Mouse (Mus musculus): ENCODE data around the gene Cyp4f17. TPM values are rescaled to one million over a fixed set of nuclear protein-coding genes. Genes with fewer than 3 reads are reported as not detected.

The Cyp4f17 gene
- total RNA-seq (2014; rRNA removed; ENCODE audit: low replicate concordance), result 5.0 and 16.1 TPM in 2 replicates
- polyA plus RNA-seq (2015; fragmentation: Nextera tagmentation; extraction: Ambion mirVana), result 5.9 and 6.1 TPM in 2 replicates

- ATAC-seq (ENCODE audit: insufficient read depth, low read depth), result peak; percentile 87
- peak within 1 kb of the TSS; percentile 87 for H3K27ac ChIP-seq (ENCODE audit: low read depth)
- peak within 1 kb of the TSS; percentile 56 for H3K4me3 ChIP-seq (ENCODE audit: low read depth, low read length)
- peak; percentile 51 for DNase-seq (ENCODE audit: low spot score)
- no peaks in the 10 kb centered on the region for H3K9me3 ChIP-seq (replicated peaks; ENCODE audit: control insufficient read depth, low read length)
- H3K4me2 ChIP-seq (ENCODE audit: low read depth, low read length), result peak within 1 kb of the TSS; percentile 89
- peaks cover 13% of the 10 kb centered on the region; the same call in 1 of the 2 replicates for H3K4me1 ChIP-seq (ENCODE audit: control insufficient read depth, insufficient read depth)
- H3K9ac ChIP-seq (replicated peaks; ENCODE audit: low read depth, low read length), result peak within 1 kb of the TSS; percentile 62
- 0 out of 2 replicates have a peak, but pooled peaks cover 4% of the 10 kb centered on the region for H3K36me3 ChIP-seq (replicated peaks; ENCODE audit: control insufficient read depth, insufficient read depth, low read length)
- H3K27me3 ChIP-seq (ENCODE audit: control insufficient read depth, insufficient read depth, low read length), result no peaks in the 10 kb centered on the region
- TF ChIP-seq EP300 (IDR thresholded peaks at IDR 0.05; ENCODE audit: low read depth) (no peak), CTCF (IDR thresholded peaks at IDR 0.05; ENCODE audit: low read depth) (no peak)
- WGBS, result 2% methylated on average over 30 of the region's 30 CpGs
Measured at GRCm38 (mm10) chr17:32505851-32506728, at the start of gene Cyp4f17. TSS of gene Cyp4f17 (plus strand) at chr17:32506050.

GRCm38 (mm10) chr17:32468494-32468893, 37.4 kb upstream of the Cyp4f17 start:
- no peaks in the 10 kb centered on the region for H3K27me3 ChIP-seq (ENCODE audit: control insufficient read depth, insufficient read depth, low read length)
- no peak overlapping the region for H3K4me2 ChIP-seq (ENCODE audit: low read depth, low read length)
- H3K4me3 ChIP-seq (ENCODE audit: low read depth, low read length), result no peak overlapping the region
- no peak overlapping the region for H3K27ac ChIP-seq (ENCODE audit: low read depth)
- H3K4me1 ChIP-seq (ENCODE audit: control insufficient read depth, insufficient read depth), result no peaks in the 10 kb centered on the region
- no peaks in the 10 kb centered on the region for H3K9me3 ChIP-seq (replicated peaks; ENCODE audit: control insufficient read depth, low read length)
- ATAC-seq (ENCODE audit: insufficient read depth, low read depth) (no peak), DNase-seq (ENCODE audit: low spot score) (no peak)
- TF ChIP-seq CTCF (IDR thresholded peaks at IDR 0.05; ENCODE audit: low read depth), result no peak
- no peak for TF ChIP-seq EP300 (IDR thresholded peaks at IDR 0.05; ENCODE audit: low read depth)
- no peaks in the 10 kb centered on the region for H3K36me3 ChIP-seq (replicated peaks; ENCODE audit: control insufficient read depth, insufficient read depth, low read length)
- 56% methylated on average over 7 of the region's 7 CpGs for WGBS
- no peak overlapping the region for H3K9ac ChIP-seq (replicated peaks; ENCODE audit: low read depth, low read length)

GRCm38 (mm10) chr17:32470795-32471194, 35.1 kb upstream of the Cyp4f17 start:
- 76% methylated on average over 4 of the region's 4 CpGs for WGBS

GRCm38 (mm10) chr17:32472176-32472575, 33.7 kb upstream of the Cyp4f17 start:
- Histone ChIP-seq H3K4me3 (ENCODE audit: low read depth, low read length) (no peak overlapping the region), H3K36me3 (replicated peaks; ENCODE audit: control insufficient read depth, insufficient read depth, low read length) (no peaks in the 10 kb centered on the region), H3K4me1 (ENCODE audit: control insufficient read depth, insufficient read depth) (no peaks in the 10 kb centered on the region), H3K27ac (ENCODE audit: low read depth) (no peak overlapping the region), H3K9ac (replicated peaks; ENCODE audit: low read depth, low read length) (no peak overlapping the region), H3K9me3 (replicated peaks; ENCODE audit: control insufficient read depth, low read length) (no peaks in the 10 kb centered on the region), H3K27me3 (ENCODE audit: control insufficient read depth, insufficient read depth, low read length) (no peaks in the 10 kb centered on the region), H3K4me2 (ENCODE audit: low read depth, low read length) (no peak overlapping the region)
- ATAC-seq (ENCODE audit: insufficient read depth, low read depth) (no peak), DNase-seq (ENCODE audit: low spot score) (no peak)
- TF ChIP-seq CTCF (IDR thresholded peaks at IDR 0.05; ENCODE audit: low read depth) (no peak), EP300 (IDR thresholded peaks at IDR 0.05; ENCODE audit: low read depth) (no peak)
- 43% methylated on average over 7 of the region's 7 CpGs for WGBS

More at GRCm38 (mm10) chr17:32470795-32471194, 35.1 kb upstream of the Cyp4f17 start:
- Histone ChIP-seq H3K9me3 (replicated peaks; ENCODE audit: control insufficient read depth, low read length) (no peaks in the 10 kb centered on the region), H3K4me2 (ENCODE audit: low read depth, low read length) (no peak overlapping the region), H3K4me1 (ENCODE audit: control insufficient read depth, insufficient read depth) (no peaks in the 10 kb centered on the region), H3K9ac (replicated peaks; ENCODE audit: low read depth, low read length) (no peak overlapping the region), H3K4me3 (ENCODE audit: low read depth, low read length) (no peak overlapping the region), H3K27me3 (ENCODE audit: control insufficient read depth, insufficient read depth, low read length) (no peaks in the 10 kb centered on the region), H3K36me3 (replicated peaks; ENCODE audit: control insufficient read depth, insufficient read depth, low read length) (no peaks in the 10 kb centered on the region), H3K27ac (ENCODE audit: low read depth) (no peak overlapping the region)
- no peak for ATAC-seq (ENCODE audit: insufficient read depth, low read depth)
- TF ChIP-seq EP300 (IDR thresholded peaks at IDR 0.05; ENCODE audit: low read depth) (no peak), CTCF (IDR thresholded peaks at IDR 0.05; ENCODE audit: low read depth) (no peak)
- no peak for DNase-seq (ENCODE audit: low spot score)

GRCm38 (mm10) chr17:32474954-32475560, 30.8 kb upstream of the Cyp4f17 start:
- Histone ChIP-seq H3K4me3 (ENCODE audit: low read depth, low read length) (no peak overlapping the region), H3K9ac (replicated peaks; ENCODE audit: low read depth, low read length) (no peak overlapping the region), H3K4me2 (ENCODE audit: low read depth, low read length) (no peak overlapping the region), H3K27me3 (ENCODE audit: control insufficient read depth, insufficient read depth, low read length) (no peaks in the 10 kb centered on the region), H3K36me3 (replicated peaks; ENCODE audit: control insufficient read depth, insufficient read depth, low read length) (no peaks in the 10 kb centered on the region), H3K9me3 (replicated peaks; ENCODE audit: control insufficient read depth, low read length) (no peaks in the 10 kb centered on the region), H3K4me1 (ENCODE audit: control insufficient read depth, insufficient read depth) (no peaks in the 10 kb centered on the region), H3K27ac (ENCODE audit: low read depth) (no peak overlapping the region)
- no peak for DNase-seq (ENCODE audit: low spot score)
- no peak for ATAC-seq (ENCODE audit: insufficient read depth, low read depth)
- 64% methylated on average over 5 of the region's 5 CpGs for WGBS
- TF ChIP-seq CTCF (IDR thresholded peaks at IDR 0.05; ENCODE audit: low read depth) (no peak), EP300 (IDR thresholded peaks at IDR 0.05; ENCODE audit: low read depth) (no peak)
